10 mouse cellular contexts compared by ENCODE assay signal in the genomic region with DNA sequence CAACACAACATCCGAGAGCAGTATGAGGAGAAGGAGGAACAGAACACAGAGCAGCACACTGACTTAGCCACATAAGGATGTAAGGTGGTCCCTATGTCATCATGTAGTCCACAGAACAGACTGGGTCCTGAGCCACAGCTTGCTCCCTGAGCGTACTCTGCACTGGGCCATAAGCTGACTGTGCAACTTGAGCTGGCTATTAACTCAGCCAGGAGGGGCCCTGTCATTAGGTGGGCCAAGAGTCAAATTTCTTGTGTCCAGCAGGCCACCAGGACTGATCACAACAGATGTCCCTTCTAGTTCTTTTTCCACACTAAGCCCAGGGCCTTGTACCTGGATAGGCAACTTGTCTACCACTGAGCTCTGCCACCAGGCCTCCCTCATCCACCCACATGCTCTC. TPM values are rescaled to one million over a fixed set of nuclear protein-coding genes. Genes with fewer than 3 reads are reported as not detected.
A peak's percentile ranks its signal among the peaks of the same experiment; 100 is the strongest.
DNase-seq lines count a peak whose midpoint lies in the region; ATAC-seq and TF ChIP-seq lines count a peak whose summit lies in the region.
"Had no signal": no experiment of that assay in that cellular context is flagged by ENCODE, and none has a peak within 500 bp of the region (broad histone marks: within the 10 kb centered on the region; RNA-seq: fewer than 3 reads in every experiment).

No protein-coding gene starts in this region.

- TF ChIP-seq CTCF in layer of hippocampus, adult 2 months (conservative IDR thresholded peaks at IDR 0.05): no peak

- peak overlapping the region; percentile 46; the same call in 1 of the 2 replicates for H3K27ac ChIP-seq in layer of hippocampus, adult 2 months
- H3K27ac ChIP-seq: hindbrain, embryonic 14.5 days had no signal

- H3K4me3 ChIP-seq in layer of hippocampus, adult 2 months: no peak overlapping the region

- intact Hi-C loops in left cerebral cortex, postnatal 25 days (cut with DNase I): no loop called here

- ATAC-seq in granulocyte monocyte progenitor cell, adult 5-6 weeks (replicated peaks; ENCODE audit: poor library complexity, severe bottlenecking): peak; percentile 33
- ATAC-seq in megakaryocyte-erythroid progenitor cell, adult 5-6 weeks (replicated peaks; ENCODE audit: low FRiP score, low TSS enrichment, poor library complexity, severe bottlenecking): 0 out of 2 replicates have a peak, but pooled peaks have one; percentile 16

- peak; percentile 51 for DNase-seq in gastrocnemius, postnatal 25 days
- DNase-seq in gastrocnemius, postnatal 10 days: no peak
- no peak for DNase-seq in layer of hippocampus, adult 2 months (ENCODE audit: low spot score in 2 of 2)
- DNase-seq in layer of hippocampus, postnatal 14 days (ENCODE audit: low spot score in 2 of 2): no peak
- no peak for DNase-seq in cerebellum, postnatal 36 days
- no peak for DNase-seq in left cerebral cortex, postnatal 25 days (ENCODE audit: low spot score in 2 of 2)

RNA-seq across cellular contexts. Expression of a gene that starts 8.2 kb away (rescaled TPM):
- total RNA-seq in gastrocnemius, postnatal 25 days (2021): 10 to 100 TPM; 34.4 to 42.4 TPM
- total RNA-seq in gastrocnemius, postnatal 10 days (2021): 10 to 100 TPM; 41.8 to 44.7 TPM
- 10 to 100 TPM; 42.8 to 50.1 TPM for total RNA-seq in layer of hippocampus, adult 2 months (2021)
- 10 to 100 TPM; 29.4 to 34.0 TPM for total RNA-seq in layer of hippocampus, postnatal 14 days (2021)
- total RNA-seq in granulocyte monocyte progenitor cell, adult 5-6 weeks (2014; fragmentation: Nextera tagmentation): 27.4 and 32.9 TPM in 2 replicates
- total RNA-seq in granulocyte monocyte progenitor cell, adult 5-6 weeks (2017): 26.8 and 32.7 TPM in 2 replicates
- total RNA-seq in megakaryocyte-erythroid progenitor cell, adult 5-6 weeks (2014; fragmentation: Nextera tagmentation): 31.1 and 50.4 TPM in 2 replicates
- total RNA-seq in megakaryocyte-erythroid progenitor cell, adult 5-6 weeks (2017): 24.8 and 43.8 TPM in 2 replicates
- total RNA-seq in left cerebral cortex, postnatal 25 days (2021): 10 to 100 TPM; 39.8 to 41.1 TPM

RNA-seq across cellular contexts. Expression of a gene that starts 29.6 kb away (rescaled TPM):
- total RNA-seq in gastrocnemius, postnatal 25 days (2021): 1 to 10 TPM; 1.4 to 2.3 TPM
- total RNA-seq in gastrocnemius, postnatal 10 days (2021): 1 to 10 TPM; 2.8 to 5.5 TPM
- not detected for total RNA-seq in layer of hippocampus, adult 2 months (2021)
- total RNA-seq in layer of hippocampus, postnatal 14 days (2021): under 1 TPM in 1 of 2 experiments, not detected in 1; 0.79 TPM
- 6.8 and 15.2 TPM in 2 replicates for total RNA-seq in granulocyte monocyte progenitor cell, adult 5-6 weeks (2014; fragmentation: Nextera tagmentation)
- total RNA-seq in granulocyte monocyte progenitor cell, adult 5-6 weeks (2017): 9.5 and 11.3 TPM in 2 replicates
- 19.1 and 23.4 TPM in 2 replicates for total RNA-seq in megakaryocyte-erythroid progenitor cell, adult 5-6 weeks (2014; fragmentation: Nextera tagmentation)
- total RNA-seq in megakaryocyte-erythroid progenitor cell, adult 5-6 weeks (2017): 17.1 and 26.1 TPM in 2 replicates
- total RNA-seq in left cerebral cortex, postnatal 25 days (2021): 1 to 10 TPM in 1 of 2 experiments, under 1 TPM in 1; 0.30 to 2.4 TPM

RNA-seq across cellular contexts. Expression of a gene that starts 31.4 kb away (rescaled TPM):
- total RNA-seq in gastrocnemius, postnatal 25 days (2021): under 1 TPM in 1 of 2 experiments, not detected in 1; 0.20 TPM
- total RNA-seq in gastrocnemius, postnatal 10 days (2021): 1 to 10 TPM in 1 of 2 experiments, under 1 TPM in 1; 0.78 to 1.2 TPM
- not detected for total RNA-seq in layer of hippocampus, adult 2 months (2021)
- not detected for total RNA-seq in layer of hippocampus, postnatal 14 days (2021)
- not detected in 2 replicates for total RNA-seq in granulocyte monocyte progenitor cell, adult 5-6 weeks (2014; fragmentation: Nextera tagmentation)
- not detected in 2 replicates for total RNA-seq in granulocyte monocyte progenitor cell, adult 5-6 weeks (2017)
- total RNA-seq in megakaryocyte-erythroid progenitor cell, adult 5-6 weeks (2014; fragmentation: Nextera tagmentation): 2.2 TPM in 1 of 2 replicates, not detected in the other
- not detected in 2 replicates for total RNA-seq in megakaryocyte-erythroid progenitor cell, adult 5-6 weeks (2017)
- under 1 TPM; 0.60 to 0.94 TPM for total RNA-seq in left cerebral cortex, postnatal 25 days (2021)
- total RNA-seq: layer of hippocampus, postnatal 10 days had no signal

RNA-seq across cellular contexts. Expression of a gene that starts 50.3 kb away (rescaled TPM):
- total RNA-seq in gastrocnemius, postnatal 25 days (2021): 10 to 100 TPM; 24.3 to 32.7 TPM
- 10 to 100 TPM; 26.8 to 29.3 TPM for total RNA-seq in gastrocnemius, postnatal 10 days (2021)
- 10 to 100 TPM; 74.1 to 80.6 TPM for total RNA-seq in layer of hippocampus, adult 2 months (2021)
- total RNA-seq in layer of hippocampus, postnatal 14 days (2021): 10 to 100 TPM; 47.8 to 55.4 TPM
- 11.5 and 17.0 TPM in 2 replicates for total RNA-seq in granulocyte monocyte progenitor cell, adult 5-6 weeks (2014; fragmentation: Nextera tagmentation)
- 7.2 and 11.2 TPM in 2 replicates for total RNA-seq in granulocyte monocyte progenitor cell, adult 5-6 weeks (2017)
- total RNA-seq in megakaryocyte-erythroid progenitor cell, adult 5-6 weeks (2014; fragmentation: Nextera tagmentation): 7.7 and 16.9 TPM in 2 replicates
- total RNA-seq in megakaryocyte-erythroid progenitor cell, adult 5-6 weeks (2017): 4.9 and 22.4 TPM in 2 replicates
- total RNA-seq in left cerebral cortex, postnatal 25 days (2021): 10 to 100 TPM; 74.6 to 75.2 TPM
